Mouse (Mus musculus) MN1 (cell line): ENCODE measurements at regions not wholly inside any gene's neighbourhood (a gene's known extent, or its start where the extent isn't known, plus 50 kb on each side); places are given as distances from the start of the nearest gene placed in this dataset.
A peak's percentile ranks its signal among the peaks of the same experiment; 100 is the strongest.

Experiments
- DNase-seq: peaks from one replicate; pipeline ENCODE4 v3.0.0-alpha.2; 2016; ENCODE audit warnings: low spot score

- no peak for DNase-seq
Observed at GRCm38 (mm10) chr14:25064190-25064947, 394.6 kb upstream of the Zmiz1 start.

GRCm38 (mm10) chr14:25067435-25067834, 391.6 kb upstream of the Zmiz1 start:
- DNase-seq, result no peak

- DNase-seq, result peak; percentile 97
Observed at GRCm38 (mm10) chr14:25068430-25068829, 390.6 kb upstream of the Zmiz1 start.

GRCm38 (mm10) chr14:25073143-25073542, 385.8 kb upstream of the Zmiz1 start:
- no peak for DNase-seq

- DNase-seq, result no peak
Observed at GRCm38 (mm10) chr14:25074022-25074800, 384.8 kb upstream of the Zmiz1 start.

GRCm38 (mm10) chr14:25074891-25075290, 384.1 kb upstream of the Zmiz1 start:
- DNase-seq, result no peak

GRCm38 (mm10) chr14:25080431-25080830, 378.6 kb upstream of the Zmiz1 start:
- no peak for DNase-seq

GRCm38 (mm10) chr14:25083847-25084246, 375.1 kb upstream of the Zmiz1 start:
- DNase-seq, result peak; percentile 48

- DNase-seq, result no peak
Observed at GRCm38 (mm10) chr14:25096786-25097185, 362.2 kb upstream of the Zmiz1 start.

- DNase-seq, result no peak
Observed at GRCm38 (mm10) chr14:25105391-25105790, 353.6 kb upstream of the Zmiz1 start.

GRCm38 (mm10) chr14:25106451-25106850, 352.5 kb upstream of the Zmiz1 start:
- no peak for DNase-seq

GRCm38 (mm10) chr14:25108101-25108652, 350.8 kb upstream of the Zmiz1 start:
- DNase-seq, result peak; percentile 81

- peak; percentile 67 for DNase-seq
Observed at GRCm38 (mm10) chr14:25108701-25109290, 350.2 kb upstream of the Zmiz1 start.

GRCm38 (mm10) chr14:25109691-25110090, 349.3 kb upstream of the Zmiz1 start:
- DNase-seq, result peak; percentile 47

- no peak for DNase-seq
Observed at GRCm38 (mm10) chr14:25112832-25113231, 346.2 kb upstream of the Zmiz1 start.

- DNase-seq, result no peak
Observed at GRCm38 (mm10) chr14:25113326-25113725, 345.7 kb upstream of the Zmiz1 start.

GRCm38 (mm10) chr14:25116424-25116823, 342.6 kb upstream of the Zmiz1 start:
- DNase-seq, result peak; percentile 50

GRCm38 (mm10) chr14:25119999-25120398, 339.0 kb upstream of the Zmiz1 start:
- DNase-seq, result peak; percentile 62

GRCm38 (mm10) chr14:25120506-25120905, 338.5 kb upstream of the Zmiz1 start:
- DNase-seq, result no peak

- DNase-seq, result no peak
Observed at GRCm38 (mm10) chr14:25122971-25123535, 335.9 kb upstream of the Zmiz1 start.

- DNase-seq, result no peak
Observed at GRCm38 (mm10) chr14:25123541-25124337, 335.2 kb upstream of the Zmiz1 start.
